Mouse (Mus musculus): ENCODE results near the gene Ankrd7.

- TF ChIP-seq CTCF (IDR thresholded peaks at IDR 0.05; ENCODE audit: control insufficient read depth, insufficient read depth, low read length) (no peak), POLR2A (IDR thresholded peaks at IDR 0.05; ENCODE audit: borderline replicate concordance, control insufficient read depth, low read depth, low read length) (no peak)
Measured at GRCm38 (mm10) chr6:18856487-18857078, 9.5 kb upstream of the Ankrd7 start.
